Mouse (Mus musculus) megakaryocyte, embryonic 14.5 days (primary cell): Measurements from ENCODE around the gene Fam19a5.

ENCODE experiments used
- FLI1 ChIP-seq: IDR thresholded peaks from 2 replicates; pipeline ENCODE4 v1.6.1; 2012; ENCODE audit warnings: low read length, inconsistent platforms, mixed read lengths
- GATA1 ChIP-seq: IDR thresholded peaks from 3 replicates; pipeline ENCODE4 v1.6.1; 2012; ENCODE audit warnings: mixed read lengths, low read length, inconsistent platforms, borderline replicate concordance

- TF ChIP-seq GATA1 = no peak
- TF ChIP-seq FLI1 = no peak
Observed at GRCm38 (mm10) chr15:87726657-87727236, 182.6 kb downstream of the Fam19a5 start.
